Mouse (Mus musculus) lung, adult 18-20 months (tissue): ENCODE data around the gene Igfbp4.
A peak's percentile ranks its signal among the peaks of the same experiment; 100 is the strongest.

Experiments
- DNase-seq, 2 experiments: peaks; one replicate each; pipeline ENCODE4 v3.0.0; 2022; ENCODE audit warnings: mixed read lengths in 2 of 2

Gene Igfbp4

GRCm38 (mm10) chr11:99042834-99043431, 1.9 kb downstream of the Igfbp4 start:
- DNase-seq = peak; percentile 54 to 64

GRCm38 (mm10) chr11:99043632-99044031, 2.6 kb downstream of the Igfbp4 start:
- no peak for DNase-seq

GRCm38 (mm10) chr11:99044306-99044705, 3.3 kb downstream of the Igfbp4 start:
- DNase-seq = no peak

GRCm38 (mm10) chr11:99045159-99045889, 4.3 kb downstream of the Igfbp4 start:
- no peak for DNase-seq

- DNase-seq = peak; percentile 67 to 72
These were observed 6.1 kb downstream of the Igfbp4 start for GRCm38 (mm10) chr11:99047120-99047519.

GRCm38 (mm10) chr11:99047643-99048042, 6.6 kb downstream of the Igfbp4 start:
- DNase-seq = no peak

GRCm38 (mm10) chr11:99055143-99055542, 14.1 kb downstream of the Igfbp4 start:
- no peak for DNase-seq

- no peak for DNase-seq
These were observed 14.8 kb downstream of the Igfbp4 start for GRCm38 (mm10) chr11:99055571-99056452.

- DNase-seq = no peak
These were observed 19.4 kb downstream of the Igfbp4 start for GRCm38 (mm10) chr11:99060435-99060834.

GRCm38 (mm10) chr11:99062661-99063060, 21.6 kb downstream of the Igfbp4 start:
- no peak for DNase-seq

GRCm38 (mm10) chr11:99063406-99064131, 22.5 kb downstream of the Igfbp4 start:
- no peak for DNase-seq

GRCm38 (mm10) chr11:99065353-99065752, 24.3 kb downstream of the Igfbp4 start:
- DNase-seq = no peak

GRCm38 (mm10) chr11:99065979-99066378, 24.9 kb downstream of the Igfbp4 start:
- peak; percentile 80 to 87 for DNase-seq

GRCm38 (mm10) chr11:99067591-99067990, 26.5 kb downstream of the Igfbp4 start:
- no peak for DNase-seq

- no peak for DNase-seq
These were observed 27.4 kb downstream of the Igfbp4 start for GRCm38 (mm10) chr11:99068455-99068854.

- no peak for DNase-seq
These were observed 30.8 kb downstream of the Igfbp4 start for GRCm38 (mm10) chr11:99071866-99072265.

- no peak for DNase-seq
These were observed 32.7 kb downstream of the Igfbp4 start for GRCm38 (mm10) chr11:99073781-99074180.

GRCm38 (mm10) chr11:99076744-99077319, 35.8 kb downstream of the Igfbp4 start:
- DNase-seq = no peak

- DNase-seq = no peak
These were observed 36.8 kb downstream of the Igfbp4 start for GRCm38 (mm10) chr11:99077869-99078268.

GRCm38 (mm10) chr11:99080902-99081543, 40.0 kb downstream of the Igfbp4 start:
- DNase-seq = peak; percentile 24 to 27

- no peak for DNase-seq
These were observed 40.5 kb downstream of the Igfbp4 start for GRCm38 (mm10) chr11:99081566-99081965.

- no peak for DNase-seq
These were observed 41.1 kb downstream of the Igfbp4 start for GRCm38 (mm10) chr11:99082098-99082497.
